ENCODE assay signal across 20 mouse cellular contexts in genomic region chr9:45733246-45733645, GRCm38 (mm10).
DNase-seq lines count a peak whose midpoint lies in the region; ATAC-seq lines count a peak whose summit lies in the region.
"Had no signal": no experiment of that assay in that cellular context is flagged by ENCODE, and none has a peak within 500 bp of the region (broad histone marks: within the 10 kb centered on the region; RNA-seq: fewer than 3 reads in every experiment).

No protein-coding gene starts in this region.

- no peak overlapping the region for H3K4me2 ChIP-seq in heart, embryonic 15.5 days
- H3K4me2 ChIP-seq in neural tube, embryonic 11.5 days (ENCODE audit: low read depth) = no peak overlapping the region
- H3K4me2 ChIP-seq: embryonic facial prominence, embryonic 13.5 days; forebrain, embryonic 13.5 days; heart, embryonic 13.5 days; hindbrain, embryonic 12.5 days; intestine, embryonic 15.5 days had no signal

- no peak overlapping the region for H3K27ac ChIP-seq in heart, embryonic 15.5 days
- H3K27ac ChIP-seq in neural tube, embryonic 11.5 days (ENCODE audit: low read depth, low read length) = no peak overlapping the region
- H3K27ac ChIP-seq: embryonic facial prominence, embryonic 13.5 days; forebrain, embryonic 13.5 days; heart, embryonic 13.5 days; hindbrain, embryonic 12.5 days; intestine, embryonic 15.5 days had no signal

- H3K9me3 ChIP-seq in heart, embryonic 15.5 days (replicated peaks) = no peaks in the 10 kb centered on the region
- H3K9me3 ChIP-seq in neural tube, embryonic 11.5 days (ENCODE audit: control insufficient read depth, low read length) = no peaks in the 10 kb centered on the region
- H3K9me3 ChIP-seq: embryonic facial prominence, embryonic 13.5 days; forebrain, embryonic 13.5 days; heart, embryonic 13.5 days; hindbrain, embryonic 12.5 days; intestine, embryonic 15.5 days had no signal

- no peak overlapping the region for H3K9ac ChIP-seq in heart, embryonic 15.5 days
- no peak overlapping the region for H3K9ac ChIP-seq in neural tube, embryonic 11.5 days (ENCODE audit: low read length)
- H3K9ac ChIP-seq: embryonic facial prominence, embryonic 13.5 days; forebrain, embryonic 13.5 days; forebrain, postnatal 0 days; heart, embryonic 13.5 days; hindbrain, embryonic 12.5 days; intestine, embryonic 15.5 days had no signal

- H3K4me3 ChIP-seq in heart, embryonic 15.5 days = no peak overlapping the region
- H3K4me3 ChIP-seq in neural tube, embryonic 11.5 days (ENCODE audit: low read depth, low read length) = no peak overlapping the region
- H3K4me3 ChIP-seq: embryonic facial prominence, embryonic 13.5 days; forebrain, embryonic 13.5 days; heart, embryonic 13.5 days; hindbrain, embryonic 12.5 days; intestine, embryonic 15.5 days had no signal

- no peaks in the 10 kb centered on the region for H3K4me1 ChIP-seq in heart, embryonic 15.5 days (replicated peaks)
- H3K4me1 ChIP-seq in neural tube, embryonic 11.5 days (ENCODE audit: control insufficient read depth, insufficient read depth, low read length) = no peaks in the 10 kb centered on the region
- H3K4me1 ChIP-seq: embryonic facial prominence, embryonic 13.5 days; forebrain, embryonic 13.5 days; heart, embryonic 13.5 days; hindbrain, embryonic 12.5 days; intestine, embryonic 15.5 days had no signal

- no peaks in the 10 kb centered on the region for H3K36me3 ChIP-seq in heart, embryonic 15.5 days
- H3K36me3 ChIP-seq in neural tube, embryonic 11.5 days (ENCODE audit: control insufficient read depth, insufficient read depth, low read length) = no peaks in the 10 kb centered on the region
- H3K36me3 ChIP-seq: embryonic facial prominence, embryonic 13.5 days; heart, embryonic 13.5 days; hindbrain, embryonic 12.5 days; intestine, embryonic 15.5 days had no signal

- 0 out of 2 replicates have a peak, but pooled peaks have one; percentile 35 for ATAC-seq in heart, embryonic 15.5 days (replicated peaks; ENCODE audit: insufficient number of reproducible peaks, insufficient read depth, low FRiP score, low read depth)
- ATAC-seq in neural tube, embryonic 11.5 days (ENCODE audit: insufficient read depth, low FRiP score, low TSS enrichment) = no peak
- ATAC-seq: activated CD4-positive, CD25-positive, alpha-beta regulatory T cell, adult 4 months; forebrain, embryonic 13.5 days; forebrain, postnatal 0 days; intestine, embryonic 15.5 days; Patski had no signal

- peak; percentile 38 for DNase-seq in cerebellum, adult 9-11 months
- no peak for DNase-seq in cerebellum, postnatal 4 days (ENCODE audit: low spot score in 2 of 2)
- DNase-seq in heart, adult 18-20 months = no peak
- DNase-seq in neural tube, embryonic 11.5 days (ENCODE audit: low spot score) = peak; percentile 5
- DNase-seq in neural tube, embryonic 10.5 days (ENCODE audit: extremely low spot score, low spot score) = no peak
- no peak for DNase-seq in lung, postnatal 36 days
- DNase-seq: adrenal gland, postnatal 14 days; forebrain, postnatal 0 days; gastrocnemius, postnatal 25 days; heart, postnatal 10 days; heart, postnatal 4 days; kidney, adult 18-20 months had no signal

- H3K27me3 ChIP-seq in heart, embryonic 15.5 days = peaks cover 5% of the 10 kb centered on the region; the same call in 1 of the 2 replicates
- H3K27me3 ChIP-seq in neural tube, embryonic 11.5 days (ENCODE audit: control insufficient read depth, insufficient read depth, low read length) = no peaks in the 10 kb centered on the region
- H3K27me3 ChIP-seq: embryonic facial prominence, embryonic 13.5 days; forebrain, embryonic 13.5 days; hindbrain, embryonic 12.5 days; intestine, embryonic 15.5 days had no signal

- WGBS in heart, embryonic 15.5 days = 48% methylated on average over 6 of the region's 6 CpGs
- WGBS in neural tube, embryonic 11.5 days = 79% methylated on average over 6 of the region's 6 CpGs

Comparison
In these comparisons a context has a peak if more than half of its experiments do, and no peak if none do; other contexts are left out.
1. DNase-seq: peak in cerebellum, adult 9-11 months (single experiment) and neural tube, embryonic 11.5 days (single experiment); none in cerebellum, postnatal 4 days (0 of 2), heart, adult 18-20 months (0 of 2), neural tube, embryonic 10.5 days (single experiment) and lung, postnatal 36 days (single experiment).